Mouse (Mus musculus) olfactory bulb, adult 2 months (tissue): ENCODE results near the gene Kif13a.

Experiments
- CTCF ChIP-seq: fragments of 200-500 bp; IDR thresholded peaks from 2 replicates; pipeline ENCODE4 v1.5.1; 2012; ENCODE audit warnings: low read depth, mild to moderate bottlenecking, low read length, moderate library complexity; ENCODE audit not compliant: insufficient read depth
- POLR2A ChIP-seq: fragments of 200-500 bp; IDR thresholded peaks from 2 replicates; pipeline ENCODE4 v1.6.1; 2012; ENCODE audit warnings: mild to moderate bottlenecking, low read depth, low read length, moderate library complexity; ENCODE audit not compliant: insufficient read depth

- TF ChIP-seq CTCF (no peak), POLR2A (no peak)
Observed at GRCm38 (mm10) chr13:46884898-46885758, 44.5 kb downstream of the Kif13a start.
